In the genomic region with DNA sequence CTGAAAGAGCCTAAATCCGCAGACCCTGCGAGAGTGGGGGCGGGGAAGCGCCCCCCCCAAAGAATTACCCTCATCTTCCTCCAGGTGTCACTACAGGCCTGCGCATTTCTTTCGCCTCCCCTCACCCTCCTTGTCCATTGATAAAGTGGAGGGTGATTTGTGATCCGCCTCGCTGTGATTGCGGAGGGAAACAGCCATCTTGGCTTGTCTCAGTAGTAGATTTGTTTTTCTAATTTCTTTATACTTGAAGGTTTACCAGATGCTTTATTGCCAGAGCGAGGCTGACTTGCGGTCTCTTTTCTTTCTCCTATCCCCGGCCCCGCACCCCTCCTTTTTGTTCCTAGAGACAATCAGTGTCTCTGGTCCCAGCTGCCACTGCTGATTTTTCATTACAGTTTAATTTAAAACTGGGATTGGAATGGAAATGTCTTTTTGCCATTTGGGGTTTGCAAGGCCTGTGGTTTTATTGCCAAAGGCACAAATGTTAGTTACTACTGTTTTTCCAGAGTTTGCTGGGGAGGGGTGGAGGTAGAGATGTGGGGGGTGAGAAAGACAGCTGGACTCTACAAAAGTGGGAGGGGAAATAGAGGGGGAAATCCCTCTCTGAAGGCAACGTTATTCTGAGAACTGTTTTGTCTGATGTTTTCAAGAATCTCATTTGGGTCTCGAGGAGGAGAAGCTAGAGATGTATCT, we compare ENCODE assay signal across 9 mouse cellular contexts.
DNase-seq lines count a peak whose midpoint lies in the region; ATAC-seq and TF ChIP-seq lines count a peak whose summit lies in the region.
"Had no signal": no experiment of that assay in that cellular context is flagged by ENCODE, and none has a peak within 500 bp of the region (broad histone marks: within the 10 kb centered on the region; RNA-seq: fewer than 3 reads in every experiment).

No protein-coding gene starts in this region.

- H3K9me3 ChIP-seq in forebrain, embryonic 13.5 days (replicated peaks) = no peaks in the 10 kb centered on the region
- H3K9me3 ChIP-seq in lung, embryonic 14.5 days (ENCODE audit: low read depth, low read length) = no peaks in the 10 kb centered on the region

- peak overlapping the region; percentile 24 for H3K4me3 ChIP-seq in forebrain, embryonic 13.5 days
- H3K4me3 ChIP-seq in layer of hippocampus, adult 2 months = peak overlapping the region; percentile 44
- no peak overlapping the region for H3K4me3 ChIP-seq in lung, embryonic 14.5 days (ENCODE audit: low read depth, low read length)
- H3K4me3 ChIP-seq: erythroblast, embryonic 14.5 days had no signal

- H3K4me2 ChIP-seq in forebrain, embryonic 13.5 days = peak overlapping the region; percentile 53
- H3K4me2 ChIP-seq in lung, embryonic 14.5 days = peak overlapping the region; percentile 53

- TF ChIP-seq CTCF in layer of hippocampus, adult 2 months (conservative IDR thresholded peaks at IDR 0.05) = peak; percentile 93
- TF ChIP-seq CTCF in lung, embryonic 14.5 days (IDR thresholded peaks at IDR 0.05; ENCODE audit: low read depth) = peak; percentile 82

- peaks cover 68% of the 10 kb centered on the region for H3K4me1 ChIP-seq in forebrain, embryonic 13.5 days
- peaks cover 33% of the 10 kb centered on the region for H3K4me1 ChIP-seq in lung, embryonic 14.5 days (ENCODE audit: insufficient read depth)

- H3K9ac ChIP-seq in forebrain, embryonic 13.5 days = no peak overlapping the region
- peak overlapping the region; percentile 14; the same call in 1 of the 2 replicates for H3K9ac ChIP-seq in lung, embryonic 14.5 days

- peak overlapping the region; percentile 73 for H3K27ac ChIP-seq in forebrain, embryonic 13.5 days
- peak overlapping the region; percentile 73; the same call in 1 of the 2 replicates for H3K27ac ChIP-seq in layer of hippocampus, adult 2 months
- no peak overlapping the region for H3K27ac ChIP-seq in lung, embryonic 14.5 days (ENCODE audit: low read depth)

- no peaks in the 10 kb centered on the region for H3K36me3 ChIP-seq in forebrain, embryonic 13.5 days (ENCODE audit: poor library complexity, severe bottlenecking)
- no peaks in the 10 kb centered on the region for H3K36me3 ChIP-seq in lung, embryonic 14.5 days (ENCODE audit: insufficient read depth)

- no peaks in the 10 kb centered on the region for H3K27me3 ChIP-seq in forebrain, embryonic 13.5 days
- no peaks in the 10 kb centered on the region for H3K27me3 ChIP-seq in lung, embryonic 14.5 days (ENCODE audit: insufficient read depth, low read length)

- 3% methylated on average over 15 of the region's 15 CpGs for WGBS in forebrain, embryonic 13.5 days
- WGBS in lung, embryonic 14.5 days = 7% methylated on average over 15 of the region's 15 CpGs

- peak; percentile 66 for ATAC-seq in forebrain, embryonic 13.5 days
- 0 out of 2 replicates have a peak, but pooled peaks have one; percentile 29 for ATAC-seq in lung, embryonic 14.5 days (ENCODE audit: insufficient read depth)
- no peak for ATAC-seq in erythroblast, adult 5-6 weeks (replicated peaks; ENCODE audit: low FRiP score, poor library complexity, severe bottlenecking)

- DNase-seq in CD8-positive naive resting alpha-beta T cell, adult 2 months (ENCODE audit: low read depth in 2 of 2, low spot score in 2 of 2) = peak; percentile 14 to 31
- peak; percentile 16 to 32 for DNase-seq in adrenal gland, adult 18-20 months (ENCODE audit: low spot score in 2 of 2)
- DNase-seq in heart, postnatal 14 days = peak; percentile 29 to 49
- peak; percentile 25 to 59 for DNase-seq in layer of hippocampus, adult 2 months (ENCODE audit: low spot score in 2 of 2)
- peak; percentile 81 for DNase-seq in lung, embryonic 14.5 days
- DNase-seq in right cerebral cortex, adult 18-20 months = peak; percentile 28

- intact Hi-C loops in heart, postnatal 14 days (cut with DNase I) = loop anchor here (5.0 kb wide), 2 partner anchors 158 to 1823 kb away; no protein-coding TSS in a partner anchor

Comparison
In these comparisons a context has a peak if more than half of its experiments do, and no peak if none do; other contexts are left out.
1. DNase-seq: peak in every context shown above with its lines; median percentile 81 in lung, embryonic 14.5 days; 42 in layer of hippocampus, adult 2 months; 39 in heart, postnatal 14 days; 28 in right cerebral cortex, adult 18-20 months; 24 in adrenal gland, adult 18-20 months; 22 in CD8-positive naive resting alpha-beta T cell, adult 2 months.